ENCODE assay signal across 21 mouse cellular contexts in genomic region chr10:84677871-84678270, GRCm38 (mm10). TPM values are rescaled to one million over a fixed set of nuclear protein-coding genes. Genes with fewer than 3 reads are reported as not detected.
A peak's percentile ranks its signal among the peaks of the same experiment; 100 is the strongest.
DNase-seq lines count a peak whose midpoint lies in the region; ATAC-seq and TF ChIP-seq lines count a peak whose summit lies in the region.
"Had no signal": no experiment of that assay in that cellular context is flagged by ENCODE, and none has a peak within 500 bp of the region (broad histone marks: within the 10 kb centered on the region; RNA-seq: fewer than 3 reads in every experiment).

No protein-coding gene starts in this region.

- TF ChIP-seq POLR2A in heart, adult 2 months (IDR thresholded peaks at IDR 0.05; ENCODE audit: insufficient read depth, low read depth, low read length), result no peak

- no peaks in the 10 kb centered on the region for H3K27me3 ChIP-seq in heart, adult 2 months (ENCODE audit: control insufficient read depth, insufficient read depth, low read length)
- H3K27me3 ChIP-seq in heart, embryonic 11.5 days (ENCODE audit: control insufficient read depth, insufficient read depth, low read length), result no peaks in the 10 kb centered on the region
- no peaks in the 10 kb centered on the region for H3K27me3 ChIP-seq in heart, embryonic 14.5 days (ENCODE audit: control insufficient read depth, insufficient read depth, low read length)
- H3K27me3 ChIP-seq: embryonic facial prominence, embryonic 13.5 days; embryonic facial prominence, embryonic 15.5 days; forebrain, embryonic 12.5 days had no signal

- no peak overlapping the region for H3K4me2 ChIP-seq in heart, embryonic 11.5 days
- H3K4me2 ChIP-seq in heart, embryonic 14.5 days (ENCODE audit: low read length), result no peak overlapping the region
- H3K4me2 ChIP-seq: embryonic facial prominence, embryonic 13.5 days; embryonic facial prominence, embryonic 15.5 days; forebrain, embryonic 12.5 days had no signal

- H3K4me1 ChIP-seq in heart, adult 2 months (ENCODE audit: control insufficient read depth, insufficient read depth, low read length), result peaks cover 2% of the 10 kb centered on the region; the same call in 1 of the 2 replicates
- H3K4me1 ChIP-seq in heart, embryonic 11.5 days (ENCODE audit: control insufficient read depth, insufficient read depth, low read length), result 0 out of 2 replicates have a peak, but pooled peaks cover 7% of the 10 kb centered on the region
- H3K4me1 ChIP-seq in heart, embryonic 14.5 days (ENCODE audit: control insufficient read depth in 2 of 2, insufficient read depth in 2 of 2, low read length in 2 of 2), result peaks cover 8 to 16% of the 10 kb centered on the region in 2 experiments; a peak in 3 of 4 replicates
- H3K4me1 ChIP-seq: embryonic facial prominence, embryonic 13.5 days; embryonic facial prominence, embryonic 15.5 days; forebrain, embryonic 10.5 days; forebrain, embryonic 12.5 days had no signal

- no peak for TF ChIP-seq CTCF in heart, adult 2 months (IDR thresholded peaks at IDR 0.05)

- no peaks in the 10 kb centered on the region for H3K9me3 ChIP-seq in heart, embryonic 11.5 days (replicated peaks; ENCODE audit: control insufficient read depth, low read length)
- H3K9me3 ChIP-seq in heart, embryonic 14.5 days (ENCODE audit: control insufficient read depth, low read length), result no peaks in the 10 kb centered on the region
- H3K9me3 ChIP-seq: embryonic facial prominence, embryonic 15.5 days; forebrain, embryonic 10.5 days; forebrain, embryonic 12.5 days had no signal

- H3K27ac ChIP-seq in heart, adult 2 months, result peak overlapping the region; percentile 15; the same call in 1 of the 2 replicates
- H3K27ac ChIP-seq in heart, embryonic 11.5 days (ENCODE audit: low read depth, low read length), result peak overlapping the region; percentile 1; the same call in 1 of the 2 replicates
- H3K27ac ChIP-seq in heart, embryonic 14.5 days (replicated peaks in 1 of 2; ENCODE audit: control insufficient read depth in 1 of 2, insufficient read depth in 1 of 2, low read depth in 2 of 2, low read length in 2 of 2), result peak overlapping the region in 1 of 2 experiments; percentile 68; a peak in 1 of 4 replicates
- H3K27ac ChIP-seq: embryonic facial prominence, embryonic 13.5 days; embryonic facial prominence, embryonic 15.5 days; forebrain, embryonic 10.5 days; forebrain, embryonic 12.5 days had no signal

- intact Hi-C loops in heart, adult 2 months (cut with DNase I), result no loop called here
- intact Hi-C loops in heart, postnatal 36 days (cut with DNase I), result no loop called here
- intact Hi-C loops in heart, postnatal 25 days (cut with DNase I), result no loop called here
- intact Hi-C loops in heart, postnatal 10 days (cut with DNase I), result no loop called here

- ATAC-seq in heart, embryonic 11.5 days (replicated peaks; ENCODE audit: insufficient number of reproducible peaks, low FRiP score, low TSS enrichment), result no peak
- ATAC-seq in heart, embryonic 14.5 days (ENCODE audit: insufficient number of reproducible peaks, insufficient read depth, low FRiP score, low read depth), result no peak
- ATAC-seq: forebrain, embryonic 14.5 days had no signal

- DNase-seq in heart, adult 2 months, result no peak
- DNase-seq in heart, postnatal 36 days, result no peak
- no peak for DNase-seq in heart, postnatal 25 days (ENCODE audit: low spot score)
- no peak for DNase-seq in heart, postnatal 10 days
- DNase-seq: adrenal gland, postnatal 10 days; adrenal gland, postnatal 25 days; cerebellum, adult 11 months; cerebellum, adult 18-20 months; cerebellum, adult 8-10 months; cerebellum, adult 9-11 months; cerebellum, postnatal 14 days; cerebellum, postnatal 36 days; embryo, embryonic 11 days had no signal

- H3K9ac ChIP-seq in heart, adult 2 months (ENCODE audit: low read depth, low read length), result no peak overlapping the region
- 0 out of 2 replicates have a peak overlapping the region, but pooled peaks have one; percentile 11 for H3K9ac ChIP-seq in heart, embryonic 11.5 days (ENCODE audit: low read depth, low read length)
- H3K9ac ChIP-seq in heart, embryonic 14.5 days (ENCODE audit: low read length), result 0 out of 2 replicates have a peak overlapping the region, but pooled peaks have one; percentile 18
- H3K9ac ChIP-seq: embryonic facial prominence, embryonic 13.5 days; embryonic facial prominence, embryonic 15.5 days; forebrain, embryonic 12.5 days had no signal

- no peak for TF ChIP-seq EP300 in heart, adult 2 months (IDR thresholded peaks at IDR 0.05; ENCODE audit: insufficient read depth, low read depth, low read length)

- no peak overlapping the region for H3K4me3 ChIP-seq in heart, adult 2 months
- H3K4me3 ChIP-seq in heart, embryonic 11.5 days (ENCODE audit: low read depth, low read length), result no peak overlapping the region
- no peak overlapping the region for H3K4me3 ChIP-seq in heart, embryonic 14.5 days (ENCODE audit: control insufficient read depth in 1 of 2, insufficient read depth in 1 of 2, low read depth in 1 of 2, low read length in 2 of 2)
- H3K4me3 ChIP-seq: embryonic facial prominence, embryonic 13.5 days; embryonic facial prominence, embryonic 15.5 days; erythroblast, embryonic 14.5 days; forebrain, embryonic 10.5 days; forebrain, embryonic 12.5 days had no signal

- no peaks in the 10 kb centered on the region for H3K79me2 ChIP-seq in heart, adult 2 months (replicated peaks; ENCODE audit: control insufficient read depth, insufficient read depth, low read length)

- peaks cover 4% of the 10 kb centered on the region; the same call in 1 of the 2 replicates for H3K36me3 ChIP-seq in heart, adult 2 months (ENCODE audit: control insufficient read depth, insufficient read depth, low read length)
- H3K36me3 ChIP-seq in heart, embryonic 11.5 days (ENCODE audit: control insufficient read depth, insufficient read depth, low read length), result peaks cover 12% of the 10 kb centered on the region
- peaks cover 52% of the 10 kb centered on the region for H3K36me3 ChIP-seq in heart, embryonic 14.5 days (ENCODE audit: control insufficient read depth, insufficient read depth, low read length)

- WGBS in heart, adult 2 months, result 74% methylated on average over 3 of the region's 3 CpGs
- 78% methylated on average over 3 of the region's 3 CpGs for WGBS in heart, embryonic 11.5 days (ENCODE audit: insufficient replicate concordance)
- WGBS in heart, embryonic 14.5 days, result 65% methylated on average over 3 of the region's 3 CpGs

RNA-seq across cellular contexts. Expression of gene Polr3b, which starts 55.8 kb away (rescaled TPM):
- total RNA-seq in heart, adult 2 months (2021), result 10 to 100 TPM in 1 of 2 experiments, 1 to 10 TPM in 1; 8.9 to 10.9 TPM
- polyA plus RNA-seq in heart, adult 2 months (2012; rRNA removed), result 3.0 and 5.1 TPM in 2 replicates
- total RNA-seq in heart, postnatal 36 days (2021), result 10 to 100 TPM; 13.1 to 13.9 TPM
- 12.5 and 14.4 TPM in 2 replicates for polyA plus RNA-seq in heart, embryonic 11.5 days (2014; fragmentation: Nextera tagmentation; extraction: Ambion mirVana)
- total RNA-seq in heart, postnatal 25 days (2021), result 10 to 100 TPM; 11.7 to 12.7 TPM
- polyA plus RNA-seq in heart, embryonic 14.5 days (2014; fragmentation: Nextera tagmentation; extraction: Ambion mirVana), result 12.4 and 12.9 TPM in 2 replicates
- total RNA-seq in heart, postnatal 10 days (2021), result 10 to 100 TPM; 11.0 to 12.7 TPM
